Mouse (Mus musculus) liver, postnatal 0 days (tissue): ENCODE measurements around the gene Fjx1.

Experiments used
- CTCF ChIP-seq: sonication (generic); IDR thresholded peaks from 2 replicates; pipeline ENCODE4 v1.5.1; 2016; ENCODE audit warnings: antibody characterized with exemption, low read depth
- EP300 ChIP-seq: IDR thresholded peaks from 2 replicates; pipeline ENCODE4 v1.6.1; 2016; ENCODE audit warnings: antibody characterized with exemption, low read depth, mild to moderate bottlenecking

GRCm38 (mm10) chr2:102416149-102416743 lies 36.1 kb downstream of the Fjx1 start:
- TF ChIP-seq CTCF (no peak), EP300 (no peak)
